Mouse (Mus musculus) kidney, adult 8-10 months (tissue): ENCODE data around the gene Gm10639.
A peak's percentile ranks its signal among the peaks of the same experiment; 100 is the strongest.
"Not testable (repeated sequence)": the region's sequence is repeated elsewhere in the genome, so short reads cannot be mapped to it uniquely, and the experiment has no call there.

Experiments used
- DNase-seq, 2 experiments: peaks; one replicate each; pipeline ENCODE4 v3.0.0; 2022

The Gm10639 gene

GRCm38 (mm10) chr9:78289723-78290122 lies at the start of gene Gm10639:
TSS of gene Gm10639 (plus strand) at chr9:78289923.
- DNase-seq, result not testable (repeated sequence)

GRCm38 (mm10) chr9:78255683-78256470 lies 33.8 kb upstream of the Gm10639 start:
- DNase-seq, result peak; percentile 74 to 86

- DNase-seq, result not testable (repeated sequence)
These were observed 32.8 kb upstream of the Gm10639 start, which contains the start of gene Gm3776 for GRCm38 (mm10) chr9:78256914-78257313. TSS of gene Gm3776 (plus strand) at chr9:78257129.

- peak; percentile 50 to 68 for DNase-seq
These were observed 30.0 kb upstream of the Gm10639 start for GRCm38 (mm10) chr9:78259688-78260087.

GRCm38 (mm10) chr9:78270945-78271344 lies 18.8 kb upstream of the Gm10639 start:
- DNase-seq, result not testable (repeated sequence)

- DNase-seq, result peak; percentile 77 to 80
These were observed 7.6 kb upstream of the Gm10639 start for GRCm38 (mm10) chr9:78282002-78282711.

GRCm38 (mm10) chr9:78289063-78289462 lies 660 bp upstream of the Gm10639 start:
- not testable (repeated sequence) for DNase-seq

GRCm38 (mm10) chr9:78292462-78292861 lies 2.7 kb downstream of the Gm10639 start:
- not testable (repeated sequence) for DNase-seq

- peak; percentile 11 to 30 for DNase-seq
These were observed 4.0 kb downstream of the Gm10639 start for GRCm38 (mm10) chr9:78293683-78294082.

- peak; percentile 21 to 38 for DNase-seq
These were observed 5.1 kb downstream of the Gm10639 start for GRCm38 (mm10) chr9:78294781-78295180.

- DNase-seq, result peak; percentile 32 to 61
These were observed 6.4 kb downstream of the Gm10639 start for GRCm38 (mm10) chr9:78296089-78296488.

GRCm38 (mm10) chr9:78298232-78298631 lies 8.5 kb downstream of the Gm10639 start:
- no peak for DNase-seq

GRCm38 (mm10) chr9:78299143-78299542 lies 9.4 kb downstream of the Gm10639 start:
- not testable (repeated sequence) for DNase-seq

GRCm38 (mm10) chr9:78308122-78308521 lies 18.4 kb downstream of the Gm10639 start:
- DNase-seq, result not testable (repeated sequence)

GRCm38 (mm10) chr9:78314696-78315095 lies 25.0 kb downstream of the Gm10639 start, which contains the start of gene Omt2a:
TSS of gene Omt2a (minus strand) at chr9:78314796.
- DNase-seq, result no peak

GRCm38 (mm10) chr9:78319499-78319898 lies 29.8 kb downstream of the Gm10639 start:
- DNase-seq, result no peak

- not testable (repeated sequence) for DNase-seq
These were observed 37.6 kb downstream of the Gm10639 start, which contains the start of gene Omt2b for GRCm38 (mm10) chr9:78327289-78327688. TSS of gene Omt2b (plus strand) at chr9:78327589.

- DNase-seq, result not testable (repeated sequence)
These were observed 47.3 kb downstream of the Gm10639 start for GRCm38 (mm10) chr9:78337050-78337449.

- DNase-seq, result peak in 1 of 2 experiments; percentile 19
These were observed 50.6 kb downstream of the Gm10639 start for GRCm38 (mm10) chr9:78340324-78340723.

GRCm38 (mm10) chr9:78342494-78342893 lies 52.8 kb downstream of the Gm10639 start:
- peak in 1 of 2 experiments; percentile 4 for DNase-seq

GRCm38 (mm10) chr9:78343055-78343454 lies 53.3 kb downstream of the Gm10639 start:
- DNase-seq, result peak; percentile 17 to 36

- DNase-seq, result not testable (repeated sequence)
These were observed 55.5 kb downstream of the Gm10639 start for GRCm38 (mm10) chr9:78345235-78345634.

GRCm38 (mm10) chr9:78347004-78347403 lies 57.3 kb downstream of the Gm10639 start:
- DNase-seq, result peak; percentile 11 to 78
